In the genomic region with DNA sequence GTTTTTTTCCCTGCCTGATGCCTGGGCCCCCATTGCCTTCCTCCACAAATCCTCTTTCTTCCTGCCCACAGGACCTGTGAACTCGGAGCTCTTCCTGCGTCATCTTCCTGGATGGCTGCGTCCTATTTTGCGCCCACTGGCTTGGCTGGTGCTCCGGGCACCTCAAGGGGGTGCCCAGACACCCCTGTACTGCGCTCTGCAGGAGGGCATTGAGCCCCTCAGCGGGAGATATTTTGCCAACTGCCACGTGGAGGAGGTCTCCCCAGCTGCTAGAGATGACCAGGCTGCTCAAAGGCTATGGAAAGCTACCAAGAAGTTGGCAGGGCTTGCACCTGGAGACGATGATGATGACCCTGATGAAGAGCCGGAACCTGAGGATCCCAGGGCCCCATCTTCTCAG, we compare ENCODE assay signal across 19 mouse cellular contexts. TPM values are rescaled to one million over a fixed set of nuclear protein-coding genes. Genes with fewer than 3 reads are reported as not detected.
DNase-seq lines count a peak whose midpoint lies in the region; ATAC-seq lines count a peak whose summit lies in the region.
"Had no signal": no experiment of that assay in that cellular context is flagged by ENCODE, and none has a peak within 500 bp of the region (broad histone marks: within the 10 kb centered on the region; RNA-seq: fewer than 3 reads in every experiment).

No protein-coding gene starts in this region.

- H3K4me1 ChIP-seq in hindbrain, embryonic 13.5 days (replicated peaks) = peaks cover 50% of the 10 kb centered on the region
- peaks cover 6% of the 10 kb centered on the region for H3K4me1 ChIP-seq in hindbrain, embryonic 11.5 days (replicated peaks; ENCODE audit: control insufficient read depth, insufficient read depth, low read length)
- H3K4me1 ChIP-seq in neural tube, embryonic 15.5 days = peaks cover 52% of the 10 kb centered on the region
- H3K4me1 ChIP-seq in intestine, embryonic 16.5 days (ENCODE audit: control insufficient read depth, insufficient read depth, low read length) = peaks cover 16% of the 10 kb centered on the region

- H3K27ac ChIP-seq in hindbrain, embryonic 13.5 days = no peak overlapping the region
- no peak overlapping the region for H3K27ac ChIP-seq in hindbrain, embryonic 11.5 days (ENCODE audit: low read depth, low read length)
- no peak overlapping the region for H3K27ac ChIP-seq in neural tube, embryonic 15.5 days (replicated peaks)
- H3K27ac ChIP-seq in intestine, embryonic 16.5 days (ENCODE audit: low read length) = no peak overlapping the region
- H3K27ac ChIP-seq: macrophage had no signal

- H3K9ac ChIP-seq in hindbrain, embryonic 13.5 days = 0 out of 2 replicates have a peak overlapping the region, but pooled peaks have one; percentile 35
- H3K9ac ChIP-seq in hindbrain, embryonic 11.5 days (ENCODE audit: low read depth, low read length) = no peak overlapping the region
- 0 out of 2 replicates have a peak overlapping the region, but pooled peaks have one; percentile 21 for H3K9ac ChIP-seq in neural tube, embryonic 15.5 days (replicated peaks)
- no peak overlapping the region for H3K9ac ChIP-seq in intestine, embryonic 16.5 days (ENCODE audit: low read depth, low read length)

- peak overlapping the region; percentile 72; the same call in 1 of the 2 replicates for H3K4me2 ChIP-seq in hindbrain, embryonic 13.5 days
- H3K4me2 ChIP-seq in hindbrain, embryonic 11.5 days (replicated peaks; ENCODE audit: low read depth, low read length) = no peak overlapping the region
- H3K4me2 ChIP-seq in neural tube, embryonic 15.5 days = no peak overlapping the region
- no peak overlapping the region for H3K4me2 ChIP-seq in intestine, embryonic 16.5 days (ENCODE audit: low read depth, low read length)

- H3K27me3 ChIP-seq in hindbrain, embryonic 13.5 days = no peaks in the 10 kb centered on the region
- H3K27me3 ChIP-seq in hindbrain, embryonic 11.5 days (ENCODE audit: control insufficient read depth, insufficient read depth, low read length) = no peaks in the 10 kb centered on the region
- H3K27me3 ChIP-seq in neural tube, embryonic 15.5 days (replicated peaks) = no peaks in the 10 kb centered on the region
- H3K27me3 ChIP-seq in intestine, embryonic 16.5 days (replicated peaks; ENCODE audit: control insufficient read depth, insufficient read depth, low read length) = no peaks in the 10 kb centered on the region
- H3K27me3 ChIP-seq: forebrain, embryonic 15.5 days had no signal

- no peak for ATAC-seq in cerebellum, adult (ENCODE audit: insufficient number of reproducible peaks, low FRiP score, low TSS enrichment)
- no peak for ATAC-seq in hindbrain, embryonic 13.5 days (ENCODE audit: low FRiP score)
- no peak for ATAC-seq in hindbrain, embryonic 11.5 days (ENCODE audit: low FRiP score)
- no peak for ATAC-seq in neural tube, embryonic 15.5 days (ENCODE audit: low FRiP score)
- ATAC-seq in intestine, embryonic 16.5 days = no peak
- ATAC-seq: lung, postnatal 0 days had no signal

- H3K4me3 ChIP-seq in hindbrain, embryonic 13.5 days = no peak overlapping the region
- H3K4me3 ChIP-seq in hindbrain, embryonic 11.5 days (ENCODE audit: low read depth, low read length) = no peak overlapping the region
- H3K4me3 ChIP-seq in neural tube, embryonic 15.5 days (replicated peaks) = no peak overlapping the region; the same call in 1 of the 2 replicates
- H3K4me3 ChIP-seq in intestine, embryonic 16.5 days (ENCODE audit: low read length) = no peak overlapping the region

- no peaks in the 10 kb centered on the region for H3K9me3 ChIP-seq in hindbrain, embryonic 13.5 days
- H3K9me3 ChIP-seq in hindbrain, embryonic 11.5 days (ENCODE audit: control insufficient read depth, low read length) = no peaks in the 10 kb centered on the region
- no peaks in the 10 kb centered on the region for H3K9me3 ChIP-seq in neural tube, embryonic 15.5 days (replicated peaks)
- H3K9me3 ChIP-seq in intestine, embryonic 16.5 days (ENCODE audit: control insufficient read depth, low read length) = no peaks in the 10 kb centered on the region
- H3K9me3 ChIP-seq: forebrain, embryonic 15.5 days had no signal

- WGBS in hindbrain, embryonic 13.5 days = 81% methylated on average over 10 of the region's 10 CpGs
- WGBS in hindbrain, embryonic 11.5 days = 82% methylated on average over 10 of the region's 10 CpGs
- 82% methylated on average over 10 of the region's 10 CpGs for WGBS in neural tube, embryonic 15.5 days
- 88% methylated on average over 10 of the region's 10 CpGs for WGBS in intestine, embryonic 16.5 days

- DNase-seq in cerebellum, adult 9-11 months = peak; percentile 47
- DNase-seq in hindbrain, embryonic 11.5 days (ENCODE audit: low spot score) = no peak
- no peak for DNase-seq in neural tube, embryonic 10.5 days (ENCODE audit: extremely low spot score, low spot score)
- no peak for DNase-seq in spleen, postnatal 36 days (ENCODE audit: low spot score in 2 of 2)
- DNase-seq: adrenal gland, postnatal 10 days; cerebellum, adult 9-10 months; gastrocnemius, postnatal 25 days; heart, adult 2 months; heart, postnatal 4 days; kidney, adult 11 months; layer of hippocampus, adult 9-11 months; left cerebral cortex, postnatal 4 days had no signal

- peaks cover 28% of the 10 kb centered on the region for H3K36me3 ChIP-seq in hindbrain, embryonic 13.5 days
- H3K36me3 ChIP-seq in hindbrain, embryonic 11.5 days (ENCODE audit: control insufficient read depth, insufficient read depth, low read length) = no peaks in the 10 kb centered on the region
- peaks cover 5% of the 10 kb centered on the region for H3K36me3 ChIP-seq in neural tube, embryonic 15.5 days
- no peaks in the 10 kb centered on the region for H3K36me3 ChIP-seq in intestine, embryonic 16.5 days (ENCODE audit: control insufficient read depth, insufficient read depth, low read length)
- H3K36me3 ChIP-seq: forebrain, embryonic 15.5 days had no signal

RNA-seq across cellular contexts. Expression of gene Flot2, which starts 0.9 kb away (rescaled TPM):
- polyA plus RNA-seq in hindbrain, embryonic 13.5 days (2015; fragmentation: Nextera tagmentation; extraction: Ambion mirVana) = 80.5 and 86.4 TPM in 2 replicates
- 56.3 and 60.0 TPM in 2 replicates for polyA plus RNA-seq in hindbrain, embryonic 11.5 days (2014; fragmentation: Nextera tagmentation; extraction: Ambion mirVana)
- 121 and 132 TPM in 2 replicates for polyA plus RNA-seq in neural tube, embryonic 15.5 days (2015; fragmentation: Nextera tagmentation; extraction: Ambion mirVana)
- polyA plus RNA-seq in intestine, embryonic 16.5 days (2015; fragmentation: Nextera tagmentation; extraction: Ambion mirVana) = 37.8 and 40.9 TPM in 2 replicates

RNA-seq across cellular contexts. Expression of gene Dhrs13, which starts 4.7 kb away (rescaled TPM):
- 37.1 and 39.3 TPM in 2 replicates for polyA plus RNA-seq in hindbrain, embryonic 13.5 days (2015; fragmentation: Nextera tagmentation; extraction: Ambion mirVana)
- polyA plus RNA-seq in hindbrain, embryonic 11.5 days (2014; fragmentation: Nextera tagmentation; extraction: Ambion mirVana) = 20.0 and 21.0 TPM in 2 replicates
- 48.2 and 55.3 TPM in 2 replicates for polyA plus RNA-seq in neural tube, embryonic 15.5 days (2015; fragmentation: Nextera tagmentation; extraction: Ambion mirVana)
- polyA plus RNA-seq in intestine, embryonic 16.5 days (2015; fragmentation: Nextera tagmentation; extraction: Ambion mirVana) = 14.2 and 16.9 TPM in 2 replicates

RNA-seq across cellular contexts. Expression of gene Eral1, which starts 43.4 kb away (rescaled TPM):
- 31.5 and 32.0 TPM in 2 replicates for polyA plus RNA-seq in hindbrain, embryonic 13.5 days (2015; fragmentation: Nextera tagmentation; extraction: Ambion mirVana)
- 31.9 and 37.2 TPM in 2 replicates for polyA plus RNA-seq in hindbrain, embryonic 11.5 days (2014; fragmentation: Nextera tagmentation; extraction: Ambion mirVana)
- polyA plus RNA-seq in neural tube, embryonic 15.5 days (2015; fragmentation: Nextera tagmentation; extraction: Ambion mirVana) = 30.1 and 30.9 TPM in 2 replicates
- 29.2 and 31.2 TPM in 2 replicates for polyA plus RNA-seq in intestine, embryonic 16.5 days (2015; fragmentation: Nextera tagmentation; extraction: Ambion mirVana)

RNA-seq across cellular contexts. Expression of gene Phf12, which starts 54.2 kb away (rescaled TPM):
- 18.9 and 21.2 TPM in 2 replicates for polyA plus RNA-seq in hindbrain, embryonic 13.5 days (2015; fragmentation: Nextera tagmentation; extraction: Ambion mirVana)
- polyA plus RNA-seq in hindbrain, embryonic 11.5 days (2014; fragmentation: Nextera tagmentation; extraction: Ambion mirVana) = 16.9 and 20.2 TPM in 2 replicates
- 14.6 and 16.9 TPM in 2 replicates for polyA plus RNA-seq in neural tube, embryonic 15.5 days (2015; fragmentation: Nextera tagmentation; extraction: Ambion mirVana)
- polyA plus RNA-seq in intestine, embryonic 16.5 days (2015; fragmentation: Nextera tagmentation; extraction: Ambion mirVana) = 9.4 and 9.5 TPM in 2 replicates

RNA-seq across cellular contexts. Expression of gene Fam222b, which starts 57.7 kb away (rescaled TPM):
- polyA plus RNA-seq in hindbrain, embryonic 13.5 days (2015; fragmentation: Nextera tagmentation; extraction: Ambion mirVana) = 28.2 and 31.4 TPM in 2 replicates
- polyA plus RNA-seq in hindbrain, embryonic 11.5 days (2014; fragmentation: Nextera tagmentation; extraction: Ambion mirVana) = 24.3 and 24.4 TPM in 2 replicates
- 22.2 and 24.2 TPM in 2 replicates for polyA plus RNA-seq in neural tube, embryonic 15.5 days (2015; fragmentation: Nextera tagmentation; extraction: Ambion mirVana)
- 14.2 and 16.1 TPM in 2 replicates for polyA plus RNA-seq in intestine, embryonic 16.5 days (2015; fragmentation: Nextera tagmentation; extraction: Ambion mirVana)

Comparison
In these comparisons a context has a peak if more than half of its experiments do, and no peak if none do; other contexts are left out.
1. H3K9ac ChIP-seq: peak in hindbrain, embryonic 13.5 days (single experiment) and neural tube, embryonic 15.5 days (single experiment); none in hindbrain, embryonic 11.5 days (single experiment) and intestine, embryonic 16.5 days (single experiment).